Mouse (Mus musculus): ENCODE data around the gene Abca1.

Abca1 gene

GRCm38 (mm10) chr4:53159767-53160166, at the start of gene Abca1:
Abca1 (minus strand) TSS chr4:53159895.
- DNase-seq (ENCODE audit: low spot score in 2 of 2): peak; percentile 78 to 88

GRCm38 (mm10) chr4:53204482-53204881, 44.8 kb upstream of the Abca1 start:
- no peak for DNase-seq (ENCODE audit: low spot score in 2 of 2)

GRCm38 (mm10) chr4:53203595-53204400, 44.1 kb upstream of the Abca1 start:
- peak in 1 of 2 experiments; percentile 34 for DNase-seq (ENCODE audit: low spot score in 2 of 2)

GRCm38 (mm10) chr4:53200276-53200675, 40.6 kb upstream of the Abca1 start:
- no peak for DNase-seq (ENCODE audit: low spot score in 2 of 2)

GRCm38 (mm10) chr4:53197842-53198241, 38.1 kb upstream of the Abca1 start:
- no peak for DNase-seq (ENCODE audit: low spot score in 2 of 2)

- DNase-seq (ENCODE audit: low spot score in 2 of 2): peak; percentile 73 to 92
These were observed 36.5 kb upstream of the Abca1 start for GRCm38 (mm10) chr4:53196058-53196771.

GRCm38 (mm10) chr4:53187071-53187470, 27.4 kb upstream of the Abca1 start:
- peak in 1 of 2 experiments; percentile 30 for DNase-seq (ENCODE audit: low spot score in 2 of 2)

- DNase-seq (ENCODE audit: low spot score in 2 of 2): peak in 1 of 2 experiments; percentile 15
These were observed 26.9 kb upstream of the Abca1 start for GRCm38 (mm10) chr4:53186573-53186972.

GRCm38 (mm10) chr4:53186141-53186540, 26.4 kb upstream of the Abca1 start:
- DNase-seq (ENCODE audit: low spot score in 2 of 2): no peak

GRCm38 (mm10) chr4:53181479-53181878, 21.8 kb upstream of the Abca1 start:
- DNase-seq (ENCODE audit: low spot score in 2 of 2): no peak

- DNase-seq (ENCODE audit: low spot score in 2 of 2): no peak
These were observed 19.7 kb upstream of the Abca1 start for GRCm38 (mm10) chr4:53179308-53179820.

GRCm38 (mm10) chr4:53178489-53178888, 18.8 kb upstream of the Abca1 start:
- DNase-seq (ENCODE audit: low spot score in 2 of 2): no peak

- DNase-seq (ENCODE audit: low spot score in 2 of 2): no peak
These were observed 18.0 kb upstream of the Abca1 start for GRCm38 (mm10) chr4:53177696-53178095.

- no peak for DNase-seq (ENCODE audit: low spot score in 2 of 2)
These were observed 15.2 kb upstream of the Abca1 start for GRCm38 (mm10) chr4:53174906-53175305.

- no peak for DNase-seq (ENCODE audit: low spot score in 2 of 2)
These were observed 10.7 kb upstream of the Abca1 start for GRCm38 (mm10) chr4:53170403-53170802.

GRCm38 (mm10) chr4:53165231-53165630, 5.5 kb upstream of the Abca1 start:
- no peak for DNase-seq (ENCODE audit: low spot score in 2 of 2)

- no peak for DNase-seq (ENCODE audit: low spot score in 2 of 2)
These were observed 519 bp downstream of the Abca1 start for GRCm38 (mm10) chr4:53159176-53159575.

- DNase-seq (ENCODE audit: low spot score in 2 of 2): peak; percentile 27 to 80
These were observed 1.1 kb downstream of the Abca1 start for GRCm38 (mm10) chr4:53158634-53159033.

- DNase-seq (ENCODE audit: low spot score in 2 of 2): no peak
These were observed 4.2 kb downstream of the Abca1 start for GRCm38 (mm10) chr4:53155471-53155870.

GRCm38 (mm10) chr4:53153711-53154110, 6.0 kb downstream of the Abca1 start:
- no peak for DNase-seq (ENCODE audit: low spot score in 2 of 2)

GRCm38 (mm10) chr4:53153061-53153460, 6.6 kb downstream of the Abca1 start:
- no peak for DNase-seq (ENCODE audit: low spot score in 2 of 2)

GRCm38 (mm10) chr4:53152655-53153054, 7.0 kb downstream of the Abca1 start:
- DNase-seq (ENCODE audit: low spot score in 2 of 2): no peak

GRCm38 (mm10) chr4:53150516-53150915, 9.2 kb downstream of the Abca1 start:
- no peak for DNase-seq (ENCODE audit: low spot score in 2 of 2)

All from left cerebral cortex, adult 9 months (tissue).